In the genomic region with DNA sequence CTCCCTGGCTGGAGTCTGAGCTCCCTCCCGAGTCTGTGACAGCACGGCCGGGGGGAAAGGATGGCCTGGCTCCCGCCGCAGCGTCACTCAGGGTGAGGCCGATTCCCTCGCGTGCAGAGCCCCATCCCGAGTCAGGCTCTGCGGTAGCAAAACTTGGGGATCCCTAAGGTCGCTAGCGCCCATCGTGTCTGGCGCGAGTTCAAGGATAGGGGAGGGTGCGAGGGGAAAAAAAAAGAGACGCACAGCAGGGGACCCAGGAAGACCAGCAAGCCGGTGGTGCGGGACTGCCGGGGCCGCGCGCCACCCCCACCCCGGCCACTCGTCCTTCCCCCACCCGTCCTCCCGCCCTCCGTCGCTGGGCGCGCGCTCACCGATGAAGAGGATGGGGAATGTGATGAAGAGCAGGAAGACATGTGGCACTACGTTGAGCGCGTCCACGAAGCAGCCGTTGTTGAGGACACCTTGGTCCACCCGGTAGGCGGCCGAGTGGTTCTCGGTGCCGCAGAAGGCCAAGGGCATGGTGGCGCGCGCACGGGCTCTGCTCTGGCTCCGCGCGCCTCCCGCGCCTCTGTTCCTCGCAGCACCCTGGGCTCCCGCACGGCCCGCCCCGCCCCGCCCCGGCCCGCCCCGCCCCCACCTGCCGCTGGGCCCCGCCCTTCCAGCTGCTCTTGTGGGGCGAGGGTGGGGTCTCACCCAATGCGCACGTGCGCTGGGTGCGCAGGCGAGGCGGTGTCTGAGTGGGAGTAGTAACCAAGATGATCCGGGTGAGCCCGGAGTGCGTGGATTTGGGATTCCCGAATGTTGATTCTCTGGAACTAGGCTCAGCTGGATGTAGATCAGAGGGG, we compare ENCODE assay signal across 9 mouse cellular contexts. TPM values are rescaled to one million over a fixed set of nuclear protein-coding genes. Genes with fewer than 3 reads are reported as not detected.
DNase-seq lines count a peak whose midpoint lies in the region; ATAC-seq and TF ChIP-seq lines count a peak whose summit lies in the region.
"Had no signal": no experiment of that assay in that cellular context is flagged by ENCODE, and none has a peak within 500 bp of the region (broad histone marks: within the 10 kb centered on the region; RNA-seq: fewer than 3 reads in every experiment).

A gene (minus strand): TSS at position 603 of the 845 bp plus-strand sequence.

- intact Hi-C loops in left cerebral cortex, postnatal 4 days (cut with DNase I): loop anchor here (2.0 kb wide), 1 partner anchor 79 kb away; a partner anchor contains a TSS

- ATAC-seq in lung, embryonic 14.5 days (ENCODE audit: insufficient read depth): peak; percentile 63; the same call in 1 of the 2 replicates
- ATAC-seq in embryonic facial prominence, embryonic 14.5 days (ENCODE audit: low read depth): peak; percentile 70

- peaks cover 44% of the 10 kb centered on the region for H3K27me3 ChIP-seq in lung, embryonic 14.5 days (ENCODE audit: insufficient read depth, low read length)
- peaks cover 37% of the 10 kb centered on the region for H3K27me3 ChIP-seq in embryonic facial prominence, embryonic 14.5 days (replicated peaks; ENCODE audit: control insufficient read depth, insufficient read depth, low read length)

- WGBS in lung, embryonic 14.5 days: under 1% methylated on average over 71 of the region's 75 CpGs
- under 1% methylated on average over 40 of the region's 75 CpGs for WGBS in embryonic facial prominence, embryonic 14.5 days

- H3K4me1 ChIP-seq in lung, embryonic 14.5 days (ENCODE audit: insufficient read depth): no peaks in the 10 kb centered on the region
- no peaks in the 10 kb centered on the region for H3K4me1 ChIP-seq in embryonic facial prominence, embryonic 14.5 days (ENCODE audit: control insufficient read depth, insufficient read depth, low read length)

- H3K9me3 ChIP-seq in lung, embryonic 14.5 days (ENCODE audit: low read depth, low read length): no peaks in the 10 kb centered on the region
- no peaks in the 10 kb centered on the region for H3K9me3 ChIP-seq in embryonic facial prominence, embryonic 14.5 days (ENCODE audit: control insufficient read depth, low read length)

- peak within 1 kb of the TSS; percentile 40 for H3K4me3 ChIP-seq in lung, embryonic 14.5 days (ENCODE audit: low read depth, low read length)
- H3K4me3 ChIP-seq in embryonic facial prominence, embryonic 14.5 days (ENCODE audit: low read depth, low read length): peak within 1 kb of the TSS; percentile 47

- peak; percentile 17 for DNase-seq in lung, embryonic 14.5 days
- DNase-seq in lung, postnatal 36 days: no peak
- peak; percentile 38 for DNase-seq in embryonic facial prominence, embryonic 14.5 days (ENCODE audit: low spot score)
- peak; percentile 27 for DNase-seq in heart, postnatal 4 days
- peak; percentile 37 for DNase-seq in left cerebral cortex, postnatal 4 days
- DNase-seq in retina, postnatal 1 day: peak; percentile 51
- DNase-seq in ovary, adult 18-20 months (ENCODE audit: low spot score): no peak
- DNase-seq in thymus, postnatal 25 days: no peak

- TF ChIP-seq CTCF in lung, embryonic 14.5 days (IDR thresholded peaks at IDR 0.05; ENCODE audit: low read depth): no peak

- H3K4me2 ChIP-seq in lung, embryonic 14.5 days: peak within 1 kb of the TSS; percentile 75
- H3K4me2 ChIP-seq in embryonic facial prominence, embryonic 14.5 days (ENCODE audit: low read depth, low read length): peak within 1 kb of the TSS; percentile 81

- H3K9ac ChIP-seq in lung, embryonic 14.5 days: no peak within 1 kb of the TSS
- peak within 1 kb of the TSS; percentile 40; the same call in 1 of the 2 replicates for H3K9ac ChIP-seq in embryonic facial prominence, embryonic 14.5 days (ENCODE audit: low read depth, low read length)
- H3K9ac ChIP-seq: liver, embryonic 14.5 days had no signal

- no peak within 1 kb of the TSS for H3K27ac ChIP-seq in lung, embryonic 14.5 days (ENCODE audit: low read depth)
- H3K27ac ChIP-seq in embryonic facial prominence, embryonic 14.5 days (replicated peaks; ENCODE audit: low read depth, low read length): no peak within 1 kb of the TSS
- H3K27ac ChIP-seq: liver, embryonic 14.5 days had no signal

- H3K36me3 ChIP-seq in lung, embryonic 14.5 days (ENCODE audit: insufficient read depth): no peaks in the 10 kb centered on the region
- no peaks in the 10 kb centered on the region for H3K36me3 ChIP-seq in embryonic facial prominence, embryonic 14.5 days (ENCODE audit: control insufficient read depth, insufficient read depth, low read length)

RNA-seq across cellular contexts. Expression of the gene that starts here (rescaled TPM):
- polyA plus RNA-seq in lung, embryonic 14.5 days (2014; fragmentation: Nextera tagmentation; extraction: Ambion mirVana): 0.32 and 0.64 TPM in 2 replicates
- 2.8 TPM in 2 replicates for polyA plus RNA-seq in embryonic facial prominence, embryonic 14.5 days (2014; fragmentation: Nextera tagmentation; extraction: Ambion mirVana)
- total RNA-seq in heart, postnatal 4 days (2021): 10 to 100 TPM; 72.8 to 79.6 TPM
- total RNA-seq in left cerebral cortex, postnatal 4 days (2021): 10 to 100 TPM; 18.2 to 23.1 TPM

Comparison
In these comparisons a context has a peak if more than half of its experiments do, and no peak if none do; other contexts are left out.
1. Peak in DNase-seq, ATAC-seq, H3K4me3 ChIP-seq and H3K4me2 ChIP-seq in lung, embryonic 14.5 days; RNA of the gene not detected or under 1 TPM.
2. DNase-seq: peak in embryonic facial prominence, embryonic 14.5 days (single experiment), heart, postnatal 4 days (single experiment), left cerebral cortex, postnatal 4 days (single experiment) and retina, postnatal 1 day (single experiment); none in lung, postnatal 36 days (single experiment), ovary, adult 18-20 months (single experiment) and thymus, postnatal 25 days (single experiment).